Mouse (Mus musculus) central nervous system, embryonic 11.5 days (tissue): ENCODE results near the gene Gm10471. TPM values are rescaled to one million over a fixed set of nuclear protein-coding genes. Genes with fewer than 3 reads are reported as not detected.

Experiments
- polyA plus RNA-seq: library from polyadenylated mRNA; depleted of rRNA; stranded (reverse); fragments of >200 nt; gene quantifications from 2 replicates; pipeline ENCODE4 v1.2.3, GENCODE M21; 2012; rRNA removed

Gm10471 gene
- not detected in 2 replicates for polyA plus RNA-seq

GRCm38 (mm10) chr5:26089191-26089590 is at the start of gene Gm10471:
TSS of gene Gm10471 (minus strand) at chr5:26089291.

GRCm38 (mm10) chr5:26121321-26121720 is 32.2 kb upstream of the Gm10471 start, which contains the start of gene Gm10220:
TSS of gene Gm10220 (minus strand) at chr5:26121421.

GRCm38 (mm10) chr5:26105262-26105661 is 16.2 kb upstream of the Gm10471 start, which contains the start of gene 5031410I06Rik:
TSS of gene 5031410I06Rik (minus strand) at chr5:26105362.

GRCm38 (mm10) chr5:26058481-26058880 is 30.6 kb downstream of the Gm10471 start, which contains the start of gene Gm7347:
TSS of gene Gm7347 (minus strand) at chr5:26058581.

GRCm38 (mm10) chr5:26039458-26039857 is 49.6 kb downstream of the Gm10471 start, which contains the start of gene Speer4a:
TSS of gene Speer4a (minus strand) at chr5:26039558.

Other genes with a start within 250 kb of the Gm10471 start
- gene Gm21663, start 146.9 kb downstream of the Gm10471 start, polyA plus RNA-seq, result not detected in 2 replicates
- gene Gm21671, start 134.9 kb downstream of the Gm10471 start, polyA plus RNA-seq, result not detected in 2 replicates
- gene Gm21680, start 116.6 kb downstream of the Gm10471 start, polyA plus RNA-seq, result not detected in 2 replicates
- gene Gm21698, start 100.6 kb downstream of the Gm10471 start, polyA plus RNA-seq, result not detected in 2 replicates
- not detected in 2 replicates for gene Gm1979, start 84.5 kb downstream of the Gm10471 start, polyA plus RNA-seq
- not detected in 2 replicates for gene Gm5862, start 66.4 kb downstream of the Gm10471 start, polyA plus RNA-seq
- 0.02 TPM in 1 of 2 replicates, not detected in the other for gene Speer4a, start 49.7 kb downstream of the Gm10471 start, polyA plus RNA-seq
- not detected in 2 replicates for gene Gm7347, start 30.7 kb downstream of the Gm10471 start, polyA plus RNA-seq
- gene 5031410I06Rik, start 16.1 kb upstream of the Gm10471 start, polyA plus RNA-seq, result not detected in 2 replicates
- not detected in 2 replicates for gene Gm10220, start 32.1 kb upstream of the Gm10471 start, polyA plus RNA-seq
- gene Gm7361, start 168.4 kb upstream of the Gm10471 start, polyA plus RNA-seq, result 0.05 TPM in 1 of 2 replicates, not detected in the other